Mouse (Mus musculus) forebrain, embryonic 12.5 days (tissue): Measurements from ENCODE around the gene Dnm3. TPM values are rescaled to one million over a fixed set of nuclear protein-coding genes. Genes with fewer than 3 reads are reported as not detected.

ENCODE experiments used
- ATAC-seq: fragments of 200-750 bp; cut with Nextera tagmentation; 2 replicates; pipeline ENCODE4 v1.8.0; 2017; ENCODE audit warnings: moderate TSS enrichment; ENCODE audit not compliant: low FRiP score
- H3K27ac ChIP-seq: fragments of 300-500 bp; sonication (generic); 2 replicates; pipeline ENCODE4 v1.5.1; 2016; ENCODE audit warnings: mild to moderate bottlenecking
- H3K27me3 ChIP-seq: fragments of 300-500 bp; sonication (generic); 2 replicates; pipeline ENCODE4 v1.6.1; 2016; ENCODE audit warnings: mild to moderate bottlenecking
- H3K36me3 ChIP-seq: fragments of 300-500 bp; sonication (generic); replicated peaks from 2 replicates; pipeline ENCODE4 v1.6.1; 2016; ENCODE audit warnings: mild to moderate bottlenecking
- H3K4me1 ChIP-seq: fragments of 300-500 bp; sonication (generic); 2 replicates; pipeline ENCODE4 v1.6.1; 2016
- H3K4me2 ChIP-seq: fragments of 300-500 bp; sonication (generic); 2 replicates; pipeline ENCODE4 v1.6.1; 2016; ENCODE audit warnings: mild to moderate bottlenecking, moderate library complexity
- H3K4me3 ChIP-seq: fragments of 300-500 bp; sonication (generic); replicated peaks from 2 replicates; pipeline ENCODE4 v1.5.1; 2016; ENCODE audit warnings: mild to moderate bottlenecking
- H3K9ac ChIP-seq: fragments of 300-500 bp; sonication (generic); 2 replicates; pipeline ENCODE4 v1.6.1; 2016; ENCODE audit warnings: mild to moderate bottlenecking
- H3K9me3 ChIP-seq: fragments of 300-500 bp; sonication (generic); 2 replicates; pipeline ENCODE4 v1.6.1; 2016
- WGBS: fragments of 180-500 bp; shearing (Covaris S2); methylation state at CpG from one replicate; pipeline ENCODE4 v1.1.7; 2016; 5-methylcytosine and 5-hydroxymethylcytosine counted together
- polyA plus RNA-seq: library from polyadenylated mRNA; unstranded; fragments of >200 nt; fragmentation: Nextera tagmentation; extraction: Ambion mirVana; gene quantifications from 2 replicates; pipeline ENCODE4 v1.2.1, GENCODE M21; 2016

Dnm3 gene
- polyA plus RNA-seq, 1 experiment from 2014 or later = 12.1 TPM

DNA sequence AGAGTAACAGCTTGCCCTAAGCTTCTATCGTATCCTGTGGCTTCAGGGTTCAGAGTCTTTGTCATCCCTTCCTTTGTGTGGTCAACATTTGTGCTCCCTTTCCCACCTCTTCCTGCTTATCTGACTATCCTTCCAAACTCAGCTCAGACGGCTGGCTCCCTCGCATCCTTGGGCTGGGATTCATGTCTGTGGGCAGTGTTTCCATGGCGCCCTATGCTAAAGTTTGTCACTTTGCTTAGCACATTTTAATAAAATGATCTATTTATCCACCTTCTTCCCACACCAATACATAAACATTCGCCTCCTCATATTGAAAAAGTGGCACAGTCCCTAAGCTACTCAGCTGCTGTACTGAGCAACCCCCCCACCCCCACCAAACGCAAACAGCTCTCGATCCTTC lies 165.7 kb downstream of the Dnm3 start:
- H3K27me3 ChIP-seq = no peaks in the 10 kb centered on the region
- H3K9ac ChIP-seq = no peak overlapping the region
- H3K9me3 ChIP-seq = no peaks in the 10 kb centered on the region
- no peak overlapping the region for H3K27ac ChIP-seq
- WGBS = 82% methylated on average over 7 of the region's 7 CpGs
- no peaks in the 10 kb centered on the region for H3K36me3 ChIP-seq
- no peak overlapping the region for H3K4me3 ChIP-seq
- 0 out of 2 replicates have a peak, but pooled peaks cover 3% of the 10 kb centered on the region for H3K4me1 ChIP-seq
- no peak overlapping the region for H3K4me2 ChIP-seq
- ATAC-seq = no peak

DNA sequence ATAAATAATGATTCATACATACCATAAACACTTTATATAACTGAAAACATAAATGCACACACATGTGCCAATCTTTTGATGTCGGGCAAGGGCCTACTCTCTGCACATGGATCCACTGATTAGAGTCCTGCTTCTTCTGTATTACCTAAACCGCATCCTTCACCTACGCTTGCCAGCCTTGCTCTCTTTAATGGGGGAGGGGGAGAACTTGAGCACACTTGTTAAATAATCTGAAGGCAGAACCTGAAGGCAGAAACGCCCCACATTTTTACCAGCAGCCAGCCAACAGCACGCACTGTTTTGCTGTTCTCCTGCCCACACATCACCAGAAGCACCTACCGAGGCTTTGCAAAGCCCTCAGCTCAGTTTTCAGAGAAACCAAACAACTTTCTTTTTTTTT lies 172.6 kb downstream of the Dnm3 start:
- H3K27ac ChIP-seq = no peak overlapping the region
- H3K9me3 ChIP-seq = no peaks in the 10 kb centered on the region
- no peak overlapping the region for H3K4me3 ChIP-seq
- 79% methylated on average over 6 of the region's 6 CpGs for WGBS
- no peak overlapping the region for H3K9ac ChIP-seq
- H3K4me1 ChIP-seq = 0 out of 2 replicates have a peak, but pooled peaks cover 2% of the 10 kb centered on the region
- ATAC-seq = no peak
- no peaks in the 10 kb centered on the region for H3K36me3 ChIP-seq
- H3K27me3 ChIP-seq = no peaks in the 10 kb centered on the region
- H3K4me2 ChIP-seq = no peak overlapping the region

DNA sequence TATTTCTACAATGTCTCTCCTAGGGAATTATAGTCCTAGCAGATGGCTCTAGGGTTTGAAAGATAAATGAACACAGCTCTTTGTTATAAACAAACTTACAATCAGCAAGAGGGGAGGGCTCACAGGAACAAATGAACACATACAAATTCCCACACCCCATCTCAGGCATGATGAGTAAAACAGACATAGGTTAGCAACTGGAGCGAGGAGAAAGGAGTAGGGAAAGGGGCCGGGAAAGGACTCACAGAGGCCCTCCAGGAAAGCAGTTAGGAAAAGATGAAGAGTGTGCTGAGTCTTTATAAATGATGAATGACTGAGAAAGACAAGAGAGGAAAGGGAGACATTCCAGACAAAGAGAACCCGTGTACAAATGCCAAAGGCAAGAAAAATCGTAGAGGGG lies 175.4 kb downstream of the Dnm3 start:
- Histone ChIP-seq H3K9me3 (no peaks in the 10 kb centered on the region), H3K9ac (no peak overlapping the region), H3K4me3 (no peak overlapping the region), H3K4me1 (peaks cover 2% of the 10 kb centered on the region; the same call in 1 of the 2 replicates), H3K27me3 (no peaks in the 10 kb centered on the region), H3K4me2 (no peak overlapping the region), H3K27ac (no peak overlapping the region), H3K36me3 (no peaks in the 10 kb centered on the region)
- no peak for ATAC-seq
- 62% methylated on average over 4 of the region's 4 CpGs for WGBS

DNA sequence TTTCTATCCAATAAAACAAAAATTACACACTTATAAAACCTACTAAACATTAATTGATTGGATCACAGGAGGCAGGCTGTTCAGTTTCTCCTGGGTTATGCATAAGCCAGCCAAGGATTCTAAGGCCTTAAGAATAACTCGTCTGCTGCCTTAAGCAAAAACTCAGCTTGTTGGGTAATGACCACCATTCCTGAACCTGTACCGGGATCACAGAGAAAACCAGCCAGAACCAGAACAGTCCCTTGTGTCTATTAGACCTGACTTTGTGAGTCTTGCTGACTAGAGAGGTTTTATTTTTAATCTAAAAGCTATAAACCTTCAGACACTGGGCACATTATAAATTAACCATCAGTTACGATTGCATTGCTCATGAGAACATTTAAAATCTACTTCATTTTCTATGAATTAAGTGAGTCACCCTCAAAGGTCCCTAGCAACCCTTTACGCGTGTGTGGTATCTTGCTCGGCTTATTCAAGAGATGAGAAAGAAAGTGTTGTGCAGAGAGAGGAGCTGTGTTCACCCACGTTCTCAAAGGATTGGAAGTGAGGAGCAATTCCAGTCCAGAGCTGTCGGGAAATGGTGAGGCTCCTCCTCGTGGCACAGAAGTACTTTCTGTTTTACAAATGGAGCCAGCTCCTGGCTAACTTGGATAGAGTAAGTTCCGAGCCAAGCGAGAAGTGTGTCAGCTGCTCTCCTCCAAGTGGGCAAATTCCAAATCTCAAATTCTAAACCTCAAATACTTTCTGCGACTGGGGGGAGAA lies 178.1 kb downstream of the Dnm3 start:
- Histone ChIP-seq H3K9me3 (no peaks in the 10 kb centered on the region), H3K4me3 (no peak overlapping the region), H3K27me3 (no peaks in the 10 kb centered on the region), H3K36me3 (no peaks in the 10 kb centered on the region), H3K27ac (no peak overlapping the region), H3K9ac (no peak overlapping the region), H3K4me2 (no peak overlapping the region), H3K4me1 (peaks cover 2% of the 10 kb centered on the region; the same call in 1 of the 2 replicates)
- no peak for ATAC-seq
- 83% methylated on average over 12 of the region's 12 CpGs for WGBS

DNA sequence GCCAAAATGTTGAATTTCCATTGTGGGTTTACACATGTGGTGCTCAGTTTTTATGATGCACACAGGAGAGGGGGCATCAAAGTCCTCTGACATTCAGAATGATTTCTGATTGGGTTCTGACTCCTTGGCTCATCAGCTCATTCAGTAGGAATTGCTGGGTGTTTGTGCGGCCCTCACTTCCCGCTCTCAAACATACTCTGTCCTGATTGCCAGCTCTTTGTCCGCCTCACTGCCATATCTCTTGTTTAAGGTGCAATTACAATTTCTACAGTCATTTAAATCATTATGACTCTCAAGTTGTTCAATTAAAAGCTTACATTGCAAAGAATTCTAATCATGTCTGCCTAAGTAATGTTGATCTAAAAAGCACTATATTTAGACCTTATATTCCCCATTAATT lies 179.3 kb downstream of the Dnm3 start:
- Histone ChIP-seq H3K27ac (no peak overlapping the region), H3K9ac (no peak overlapping the region), H3K36me3 (no peaks in the 10 kb centered on the region), H3K4me1 (peaks cover 2% of the 10 kb centered on the region; the same call in 1 of the 2 replicates), H3K4me3 (no peak overlapping the region), H3K27me3 (no peaks in the 10 kb centered on the region), H3K4me2 (no peak overlapping the region), H3K9me3 (no peaks in the 10 kb centered on the region)
- peak; percentile 46; the same call in 1 of the 2 replicates for ATAC-seq
- WGBS = 75% methylated on average over 3 of the region's 3 CpGs

DNA sequence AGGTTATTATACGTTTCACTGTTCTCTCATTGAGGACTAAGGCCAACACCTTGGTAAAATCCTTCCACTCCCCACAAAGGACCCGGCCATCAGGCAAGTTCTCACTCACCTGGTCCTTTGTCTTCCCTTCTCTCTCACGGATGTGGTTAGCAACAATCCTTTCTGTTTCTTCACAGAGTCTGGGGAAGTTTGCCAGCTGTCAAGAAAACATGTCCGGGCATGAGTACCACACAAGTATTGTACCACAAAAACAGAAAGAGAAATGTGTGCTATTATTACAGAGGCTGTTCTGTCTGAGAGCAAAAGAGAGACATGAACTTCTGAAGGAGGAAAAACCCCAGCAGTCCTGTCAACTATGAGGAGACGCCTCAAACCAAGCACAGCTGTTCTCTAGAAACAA lies 182.4 kb downstream of the Dnm3 start:
- no peak overlapping the region for H3K9ac ChIP-seq
- H3K4me2 ChIP-seq = no peak overlapping the region
- no peaks in the 10 kb centered on the region for H3K9me3 ChIP-seq
- H3K4me3 ChIP-seq = no peak overlapping the region
- no peaks in the 10 kb centered on the region for H3K36me3 ChIP-seq
- WGBS = 76% methylated on average over 5 of the region's 5 CpGs
- ATAC-seq = no peak
- H3K27me3 ChIP-seq = no peaks in the 10 kb centered on the region
- H3K27ac ChIP-seq = no peak overlapping the region
- H3K4me1 ChIP-seq = no peaks in the 10 kb centered on the region; the same call in 1 of the 2 replicates

DNA sequence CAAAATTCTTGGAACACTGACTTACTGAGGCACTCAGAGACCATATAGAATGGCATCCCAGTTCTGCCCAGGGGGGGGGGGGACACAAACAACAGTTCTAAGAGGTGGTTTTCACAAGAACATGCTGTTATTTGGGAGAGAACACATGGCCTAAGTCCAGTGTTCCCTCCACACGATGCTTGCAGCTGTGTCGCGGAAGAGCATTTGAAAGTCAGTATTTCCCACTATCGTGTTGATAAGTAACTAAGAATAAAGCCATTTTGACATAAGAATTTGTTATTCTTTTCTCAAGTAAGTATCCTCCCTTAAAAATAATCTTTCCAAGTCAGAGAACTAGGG lies 183.3 kb downstream of the Dnm3 start:
- no peaks in the 10 kb centered on the region for H3K9me3 ChIP-seq
- no peaks in the 10 kb centered on the region for H3K36me3 ChIP-seq
- no peak overlapping the region for H3K4me3 ChIP-seq
- no peak for ATAC-seq
- WGBS = 91% methylated on average over 4 of the region's 4 CpGs
- no peaks in the 10 kb centered on the region; the same call in 1 of the 2 replicates for H3K4me1 ChIP-seq
- no peak overlapping the region for H3K9ac ChIP-seq
- H3K27ac ChIP-seq = no peak overlapping the region
- H3K4me2 ChIP-seq = no peak overlapping the region
- no peaks in the 10 kb centered on the region for H3K27me3 ChIP-seq

DNA sequence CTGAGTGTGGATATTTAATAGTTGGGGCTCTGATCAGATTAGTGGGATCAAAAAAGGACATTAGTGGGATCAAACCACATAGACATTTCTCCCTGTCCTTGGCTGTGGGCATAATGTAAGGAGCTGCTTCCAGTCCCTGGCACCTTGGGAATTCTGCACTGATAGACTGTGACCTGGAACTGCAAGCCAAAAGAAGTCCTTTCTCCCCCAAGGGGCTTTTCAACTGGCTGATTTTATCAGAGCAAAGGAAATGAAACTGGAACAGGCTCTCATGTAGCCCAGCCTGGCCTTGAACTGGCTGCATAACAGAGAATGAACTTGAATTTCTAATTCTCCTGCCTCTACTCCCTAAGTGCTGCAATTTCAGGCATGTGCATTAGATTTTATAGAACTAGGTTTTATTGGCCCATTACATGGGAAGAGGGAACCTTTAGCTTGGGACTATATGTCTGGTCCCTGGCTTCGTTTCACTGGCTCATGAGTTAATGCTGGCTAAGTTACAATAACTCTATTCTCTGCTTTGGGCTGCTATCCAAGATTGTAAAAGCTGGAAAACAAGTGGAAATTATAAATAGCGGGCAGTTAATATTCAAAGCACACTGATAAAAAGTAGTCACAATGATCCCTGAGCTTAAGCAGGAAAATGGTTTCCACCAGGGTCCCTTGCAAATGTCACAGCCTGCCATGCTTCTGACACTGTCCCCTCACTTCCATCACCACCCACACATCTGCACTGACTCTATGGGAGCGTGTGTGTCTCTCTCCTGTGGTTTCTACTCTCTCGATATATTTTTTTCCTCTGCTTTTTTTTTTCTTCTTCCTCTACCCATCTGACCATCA lies 183.9 kb downstream of the Dnm3 start:
- Histone ChIP-seq H3K4me2 (no peak overlapping the region), H3K36me3 (no peaks in the 10 kb centered on the region), H3K9me3 (no peaks in the 10 kb centered on the region), H3K27me3 (no peaks in the 10 kb centered on the region), H3K4me1 (no peaks in the 10 kb centered on the region; the same call in 1 of the 2 replicates), H3K27ac (no peak overlapping the region), H3K4me3 (no peak overlapping the region), H3K9ac (no peak overlapping the region)
- 82% methylated on average over 4 of the region's 4 CpGs for WGBS
- ATAC-seq = no peak

DNA sequence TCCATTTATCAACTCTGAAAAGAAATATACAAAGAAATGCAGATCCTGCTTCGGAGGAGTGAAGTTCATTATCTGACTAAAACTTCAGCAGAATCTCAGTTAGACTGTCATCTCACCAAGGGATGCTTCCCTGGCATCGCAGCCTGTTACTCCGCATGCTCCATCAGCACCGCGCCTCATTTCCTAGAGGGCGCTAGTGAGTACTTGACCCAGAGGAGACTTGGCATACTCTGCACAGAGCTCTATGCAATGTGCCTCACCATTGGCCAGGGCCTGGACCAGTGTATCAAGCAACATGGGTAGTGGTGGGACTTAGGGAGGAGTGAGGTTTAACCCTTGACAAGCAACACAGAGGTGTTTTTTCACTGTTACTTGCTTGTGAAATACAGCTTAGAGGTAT lies 190.9 kb downstream of the Dnm3 start:
- Histone ChIP-seq H3K4me1 (0 out of 2 replicates have a peak, but pooled peaks cover 3% of the 10 kb centered on the region), H3K27me3 (no peaks in the 10 kb centered on the region), H3K9ac (no peak overlapping the region), H3K4me2 (no peak overlapping the region), H3K9me3 (no peaks in the 10 kb centered on the region), H3K36me3 (no peaks in the 10 kb centered on the region), H3K27ac (no peak overlapping the region), H3K4me3 (no peak overlapping the region)
- no peak for ATAC-seq
- 50% methylated on average over 6 of the region's 6 CpGs for WGBS

DNA sequence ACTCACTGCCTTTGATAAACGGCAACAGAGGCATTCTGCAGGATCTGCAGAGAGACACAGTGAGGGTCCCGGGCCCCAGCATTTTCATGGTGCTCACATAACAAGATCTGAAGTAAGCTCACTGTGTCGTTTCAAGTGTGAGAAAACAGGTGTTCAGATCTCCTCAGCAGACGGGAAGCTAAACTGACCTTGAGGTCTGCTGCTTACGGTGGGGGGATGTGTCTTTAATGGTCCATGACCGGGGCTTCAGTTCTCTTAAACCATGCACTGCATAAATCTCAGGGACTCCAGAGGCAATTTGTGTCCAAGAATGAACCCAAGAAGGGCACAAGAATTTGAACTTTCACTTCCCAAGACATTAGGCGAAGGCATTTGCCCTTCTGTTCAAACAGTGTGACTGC lies 195.9 kb downstream of the Dnm3 start:
- H3K4me2 ChIP-seq = no peak overlapping the region
- ATAC-seq = no peak
- no peaks in the 10 kb centered on the region for H3K27me3 ChIP-seq
- no peak overlapping the region for H3K9ac ChIP-seq
- H3K4me3 ChIP-seq = no peak overlapping the region
- no peaks in the 10 kb centered on the region for H3K9me3 ChIP-seq
- H3K27ac ChIP-seq = no peak overlapping the region
- no peaks in the 10 kb centered on the region for H3K36me3 ChIP-seq
- 0 out of 2 replicates have a peak, but pooled peaks cover 6% of the 10 kb centered on the region for H3K4me1 ChIP-seq
- WGBS = 52% methylated on average over 7 of the region's 7 CpGs

DNA sequence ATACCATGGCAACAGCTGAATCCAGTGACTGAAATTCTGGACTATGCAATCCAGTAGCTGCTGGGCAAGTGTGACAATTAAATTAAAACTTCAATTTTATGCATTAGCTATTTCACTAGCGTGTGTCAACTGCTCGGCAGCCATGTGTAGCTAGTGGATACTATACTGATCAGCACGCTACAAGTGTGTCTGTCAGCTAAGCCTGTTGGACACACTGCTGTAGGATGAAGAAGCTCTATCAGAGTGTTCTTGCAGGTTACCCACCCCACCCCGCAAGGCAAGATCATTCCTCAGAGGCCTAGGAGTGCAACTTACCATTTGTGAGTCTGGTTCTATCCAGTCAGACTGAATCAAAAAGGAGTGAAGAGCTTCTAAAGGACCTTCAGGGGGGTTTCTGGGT lies 197.8 kb downstream of the Dnm3 start:
- Histone ChIP-seq H3K4me1 (0 out of 2 replicates have a peak, but pooled peaks cover 6% of the 10 kb centered on the region), H3K4me3 (no peak overlapping the region), H3K4me2 (no peak overlapping the region), H3K9ac (no peak overlapping the region), H3K27me3 (no peaks in the 10 kb centered on the region), H3K27ac (no peak overlapping the region), H3K36me3 (no peaks in the 10 kb centered on the region), H3K9me3 (no peaks in the 10 kb centered on the region)
- 93% methylated on average over 4 of the region's 4 CpGs for WGBS
- ATAC-seq = no peak

DNA sequence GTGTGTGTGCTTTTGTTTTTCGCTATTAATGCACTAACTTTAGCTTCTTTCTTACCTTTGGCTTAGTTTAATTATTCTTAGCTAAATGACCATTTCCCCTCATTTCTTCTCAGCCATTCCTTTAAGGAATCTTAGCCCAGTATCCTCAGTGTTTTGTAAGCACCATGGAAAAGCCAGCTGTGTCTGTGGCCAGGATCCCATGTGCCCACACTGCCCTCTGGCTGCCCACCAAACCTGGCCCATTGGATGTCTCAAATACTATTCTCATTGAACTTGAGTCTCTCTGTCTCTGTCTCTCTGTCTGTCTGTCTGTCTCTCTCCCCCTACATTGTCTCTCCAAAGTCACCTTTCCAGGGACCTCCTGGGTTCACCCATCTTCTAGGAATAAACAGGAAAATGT lies 201.8 kb downstream of the Dnm3 start:
- ATAC-seq = no peak
- no peaks in the 10 kb centered on the region for H3K27me3 ChIP-seq
- H3K4me1 ChIP-seq = no peaks in the 10 kb centered on the region
- no peak overlapping the region for H3K4me2 ChIP-seq
- no peaks in the 10 kb centered on the region for H3K9me3 ChIP-seq
- WGBS = 88% methylated on average over 1 of the region's 1 CpGs
- no peak overlapping the region for H3K4me3 ChIP-seq
- H3K36me3 ChIP-seq = no peaks in the 10 kb centered on the region
- no peak overlapping the region for H3K9ac ChIP-seq
- H3K27ac ChIP-seq = no peak overlapping the region
